Mouse (Mus musculus) heart, embryonic 15.5 days (tissue): ENCODE measurements around the gene Cyth1. TPM values are rescaled to one million over a fixed set of nuclear protein-coding genes. Genes with fewer than 3 reads are reported as not detected.
A peak's percentile ranks its signal among the peaks of the same experiment; 100 is the strongest.

Experiments
- ATAC-seq: fragments of 200-750 bp; cut with Nextera tagmentation; replicated peaks from 2 replicates; pipeline ENCODE4 v1.8.0; 2017; ENCODE audit warnings: low read depth, moderate TSS enrichment; ENCODE audit not compliant: insufficient number of reproducible peaks, insufficient read depth, low FRiP score
- H3K27ac ChIP-seq: fragments of 300-500 bp; sonication (generic); 2 replicates; pipeline ENCODE4 v1.5.1; 2015; ENCODE audit warnings: mild to moderate bottlenecking, inconsistent platforms
- H3K27me3 ChIP-seq: fragments of 300-500 bp; sonication (generic); 2 replicates; pipeline ENCODE4 v1.6.1; 2015; ENCODE audit warnings: inconsistent platforms
- H3K36me3 ChIP-seq: fragments of 300-500 bp; sonication (generic); 2 replicates; pipeline ENCODE4 v1.6.1; 2015; ENCODE audit warnings: mild to moderate bottlenecking, inconsistent platforms
- H3K4me1 ChIP-seq: fragments of 300-500 bp; sonication (generic); replicated peaks from 2 replicates; pipeline ENCODE4 v1.6.1; 2015; ENCODE audit warnings: inconsistent platforms
- H3K4me2 ChIP-seq: fragments of 300-500 bp; sonication (generic); 2 replicates; pipeline ENCODE4 v1.6.1; 2015; ENCODE audit warnings: inconsistent platforms, mild to moderate bottlenecking, moderate library complexity
- H3K4me3 ChIP-seq: fragments of 300-500 bp; sonication (generic); 2 replicates; pipeline ENCODE4 v1.5.1; 2015; ENCODE audit warnings: mild to moderate bottlenecking, inconsistent platforms
- H3K9ac ChIP-seq: fragments of 300-500 bp; sonication (generic); 2 replicates; pipeline ENCODE4 v1.6.1; 2015; ENCODE audit warnings: mild to moderate bottlenecking, inconsistent platforms
- H3K9me3 ChIP-seq: fragments of 300-500 bp; sonication (generic); replicated peaks from 2 replicates; pipeline ENCODE4 v1.6.1; 2016; ENCODE audit warnings: inconsistent platforms
- WGBS: fragments of 180-500 bp; shearing (Covaris S2); methylation state at CpG from one replicate; pipeline ENCODE4 v1.1.7; 2015; ENCODE audit warnings: mixed read lengths; 5-methylcytosine and 5-hydroxymethylcytosine counted together
- polyA plus RNA-seq: library from polyadenylated mRNA; unstranded; fragments of >200 nt; fragmentation: Nextera tagmentation; extraction: Ambion mirVana; gene quantifications from 2 replicates; pipeline ENCODE4 v1.2.1, GENCODE M21; 2015

The Cyth1 gene
- polyA plus RNA-seq, 1 experiment from 2014 or later = 18.0 TPM

GRCm38 (mm10) chr11:118222351-118222885 lies 26.0 kb downstream of the Cyth1 start:
- H3K36me3 ChIP-seq = no peaks in the 10 kb centered on the region
- peaks cover 22% of the 10 kb centered on the region for H3K4me1 ChIP-seq
- H3K4me3 ChIP-seq = no peak overlapping the region
- H3K9me3 ChIP-seq = no peaks in the 10 kb centered on the region
- no peaks in the 10 kb centered on the region for H3K27me3 ChIP-seq
- 56% methylated on average over 6 of the region's 6 CpGs for WGBS
- no peak for ATAC-seq
- H3K9ac ChIP-seq = no peak overlapping the region
- H3K4me2 ChIP-seq = no peak overlapping the region
- H3K27ac ChIP-seq = peak overlapping the region; percentile 18; the same call in 1 of the 2 replicates

GRCm38 (mm10) chr11:118220561-118221262 lies 27.7 kb downstream of the Cyth1 start:
- H3K27ac ChIP-seq = no peak overlapping the region
- no peak overlapping the region for H3K4me2 ChIP-seq
- H3K4me1 ChIP-seq = peaks cover 36% of the 10 kb centered on the region
- no peak overlapping the region for H3K4me3 ChIP-seq
- H3K9me3 ChIP-seq = no peaks in the 10 kb centered on the region
- no peaks in the 10 kb centered on the region for H3K27me3 ChIP-seq
- H3K36me3 ChIP-seq = no peaks in the 10 kb centered on the region
- ATAC-seq = no peak
- WGBS = 21% methylated on average over 7 of the region's 7 CpGs
- H3K9ac ChIP-seq = no peak overlapping the region

- Histone ChIP-seq H3K4me2 (no peak overlapping the region), H3K27me3 (no peaks in the 10 kb centered on the region), H3K27ac (no peak overlapping the region), H3K4me3 (no peak overlapping the region), H3K9ac (no peak overlapping the region), H3K4me1 (peaks cover 36% of the 10 kb centered on the region), H3K36me3 (no peaks in the 10 kb centered on the region), H3K9me3 (no peaks in the 10 kb centered on the region)
- 94% methylated on average over 4 of the region's 4 CpGs for WGBS
- no peak for ATAC-seq
These were observed 29.3 kb downstream of the Cyth1 start for GRCm38 (mm10) chr11:118219066-118219465.

- H3K4me1 ChIP-seq = peaks cover 37% of the 10 kb centered on the region
- H3K9me3 ChIP-seq = no peaks in the 10 kb centered on the region
- no peaks in the 10 kb centered on the region for H3K27me3 ChIP-seq
- WGBS = 30% methylated on average over 6 of the region's 6 CpGs
- H3K9ac ChIP-seq = no peak overlapping the region
- ATAC-seq = no peak
- no peak overlapping the region for H3K4me3 ChIP-seq
- H3K4me2 ChIP-seq = no peak overlapping the region
- H3K36me3 ChIP-seq = no peaks in the 10 kb centered on the region
- peak overlapping the region; percentile 28; the same call in 1 of the 2 replicates for H3K27ac ChIP-seq
These were observed 31.9 kb downstream of the Cyth1 start for GRCm38 (mm10) chr11:118216468-118216867.

GRCm38 (mm10) chr11:118215928-118216458 lies 32.4 kb downstream of the Cyth1 start:
- peak overlapping the region; percentile 28; the same call in 1 of the 2 replicates for H3K27ac ChIP-seq
- peaks cover 42% of the 10 kb centered on the region for H3K4me1 ChIP-seq

GRCm38 (mm10) chr11:118212636-118213112 lies 35.7 kb downstream of the Cyth1 start:
- no peaks in the 10 kb centered on the region for H3K9me3 ChIP-seq
- no peak overlapping the region for H3K4me2 ChIP-seq
- WGBS = 65% methylated on average over 7 of the region's 7 CpGs
- ATAC-seq = no peak
- H3K36me3 ChIP-seq = no peaks in the 10 kb centered on the region
- H3K4me3 ChIP-seq = no peak overlapping the region
- peaks cover 71% of the 10 kb centered on the region for H3K4me1 ChIP-seq
- no peak overlapping the region for H3K27ac ChIP-seq
- H3K27me3 ChIP-seq = no peaks in the 10 kb centered on the region
- H3K9ac ChIP-seq = no peak overlapping the region

More at GRCm38 (mm10) chr11:118215928-118216458, 32.4 kb downstream of the Cyth1 start:
- Histone ChIP-seq H3K4me3 (no peak overlapping the region), H3K9ac (no peak overlapping the region), H3K9me3 (no peaks in the 10 kb centered on the region), H3K4me2 (no peak overlapping the region), H3K27me3 (no peaks in the 10 kb centered on the region), H3K36me3 (no peaks in the 10 kb centered on the region)
- 60% methylated on average over 5 of the region's 5 CpGs for WGBS
- no peak for ATAC-seq

- WGBS = 55% methylated on average over 10 of the region's 10 CpGs
- Histone ChIP-seq H3K27me3 (no peaks in the 10 kb centered on the region), H3K27ac (peak overlapping the region; percentile 17), H3K4me1 (peaks cover 72% of the 10 kb centered on the region), H3K36me3 (no peaks in the 10 kb centered on the region), H3K4me3 (no peak overlapping the region), H3K9me3 (no peaks in the 10 kb centered on the region), H3K4me2 (no peak overlapping the region), H3K9ac (no peak overlapping the region)
- ATAC-seq = no peak
These were observed 36.4 kb downstream of the Cyth1 start for GRCm38 (mm10) chr11:118211749-118212635.

GRCm38 (mm10) chr11:118210962-118211361 lies 37.4 kb downstream of the Cyth1 start:
- H3K36me3 ChIP-seq = no peaks in the 10 kb centered on the region
- WGBS = 87% methylated on average over 5 of the region's 5 CpGs
- no peak for ATAC-seq
- no peak overlapping the region for H3K4me3 ChIP-seq
- H3K27me3 ChIP-seq = no peaks in the 10 kb centered on the region
- no peaks in the 10 kb centered on the region for H3K9me3 ChIP-seq
- H3K27ac ChIP-seq = no peak overlapping the region
- peaks cover 64% of the 10 kb centered on the region for H3K4me1 ChIP-seq
- no peak overlapping the region for H3K4me2 ChIP-seq
- H3K9ac ChIP-seq = no peak overlapping the region

GRCm38 (mm10) chr11:118210116-118210515 lies 38.3 kb downstream of the Cyth1 start:
- no peak overlapping the region for H3K4me3 ChIP-seq
- no peak for ATAC-seq
- no peak overlapping the region for H3K9ac ChIP-seq
- no peak overlapping the region for H3K4me2 ChIP-seq
- no peaks in the 10 kb centered on the region for H3K9me3 ChIP-seq
- H3K4me1 ChIP-seq = peaks cover 67% of the 10 kb centered on the region
- H3K27me3 ChIP-seq = no peaks in the 10 kb centered on the region
- no peak overlapping the region for H3K27ac ChIP-seq
- 70% methylated on average over 4 of the region's 4 CpGs for WGBS
- H3K36me3 ChIP-seq = no peaks in the 10 kb centered on the region

GRCm38 (mm10) chr11:118209376-118209775 lies 39.0 kb downstream of the Cyth1 start:
- no peaks in the 10 kb centered on the region for H3K27me3 ChIP-seq
- no peak overlapping the region for H3K9ac ChIP-seq
- H3K9me3 ChIP-seq = no peaks in the 10 kb centered on the region
- 64% methylated on average over 3 of the region's 3 CpGs for WGBS
- H3K4me2 ChIP-seq = no peak overlapping the region
- no peak for ATAC-seq
- H3K36me3 ChIP-seq = no peaks in the 10 kb centered on the region
- H3K27ac ChIP-seq = peak overlapping the region; percentile 68
- no peak overlapping the region for H3K4me3 ChIP-seq
- peaks cover 75% of the 10 kb centered on the region for H3K4me1 ChIP-seq

- H3K27ac ChIP-seq = peak overlapping the region; percentile 68
- H3K36me3 ChIP-seq = no peaks in the 10 kb centered on the region
- no peaks in the 10 kb centered on the region for H3K27me3 ChIP-seq
- peak overlapping the region; percentile 22; the same call in 1 of the 2 replicates for H3K4me2 ChIP-seq
- WGBS = 13% methylated on average over 8 of the region's 8 CpGs
- no peaks in the 10 kb centered on the region for H3K9me3 ChIP-seq
- no peak overlapping the region for H3K4me3 ChIP-seq
- ATAC-seq = no peak
- peaks cover 81% of the 10 kb centered on the region for H3K4me1 ChIP-seq
- no peak overlapping the region for H3K9ac ChIP-seq
These were observed 39.6 kb downstream of the Cyth1 start for GRCm38 (mm10) chr11:118208672-118209272.
